Mouse (Mus musculus) bone marrow, adult 2 months (tissue): ENCODE measurements at regions not wholly inside any gene's neighbourhood (a gene's known extent, or its start where the extent isn't known, plus 50 kb on each side); places are given as distances from the start of the nearest gene placed in this dataset.

ENCODE experiments used
- H3K27ac ChIP-seq: fragments of 200-500 bp; 2 replicates; pipeline ENCODE4 v1.5.1; 2012; ENCODE audit warnings: low read depth, mild to moderate bottlenecking, control low read depth, inconsistent platforms, low read length; ENCODE audit not compliant: control insufficient read depth, poor library complexity, insufficient read depth
- H3K4me1 ChIP-seq: fragments of 200-500 bp; 2 replicates; pipeline ENCODE4 v1.6.1; 2011; ENCODE audit warnings: low read length; ENCODE audit not compliant: control insufficient read depth, insufficient read depth
- H3K4me3 ChIP-seq: fragments of 200-500 bp; replicated peaks from 2 replicates; pipeline ENCODE3; 2011; ENCODE audit warnings: mild to moderate bottlenecking, low read depth, low read length, control low read depth; ENCODE audit not compliant: control insufficient read depth
- CTCF ChIP-seq: fragments of 200-500 bp; IDR thresholded peaks from 2 replicates; pipeline ENCODE4 v1.5.1; 2011; ENCODE audit warnings: low read length, control low read depth; ENCODE audit not compliant: control insufficient read depth, insufficient read depth
- POLR2A ChIP-seq: fragments of 200-500 bp; IDR thresholded peaks from 2 replicates; pipeline ENCODE4 v1.6.1; 2011; ENCODE audit warnings: low read depth, mild to moderate bottlenecking, control low read depth, low read length, borderline replicate concordance; ENCODE audit not compliant: control insufficient read depth
- WGBS: fragments of 180-500 bp; shearing (Covaris S2); methylation state at CpG from one replicate; pipeline ENCODE4 v1.1.7; 2018; 5-methylcytosine and 5-hydroxymethylcytosine counted together

- Histone ChIP-seq H3K4me1 (no peaks in the 10 kb centered on the region), H3K27ac (no peak overlapping the region), H3K4me3 (no peak overlapping the region)
- WGBS = 74% methylated on average over 5 of the region's 5 CpGs
- TF ChIP-seq CTCF (no peak), POLR2A (no peak)
These were observed 179.3 kb downstream of the Cyp26b1 start for GRCm38 (mm10) chr6:84414400-84414799.

GRCm38 (mm10) chr6:84409863-84410513 is 183.7 kb downstream of the Cyp26b1 start:
- TF ChIP-seq CTCF = no peak
- no peak for TF ChIP-seq POLR2A
- Histone ChIP-seq H3K4me1 (no peaks in the 10 kb centered on the region), H3K27ac (no peak overlapping the region), H3K4me3 (no peak overlapping the region)
- WGBS = 80% methylated on average over 10 of the region's 10 CpGs

GRCm38 (mm10) chr6:84408513-84408912 is 185.2 kb downstream of the Cyp26b1 start:
- no peak overlapping the region for H3K4me3 ChIP-seq
- TF ChIP-seq CTCF = no peak
- no peak for TF ChIP-seq POLR2A
- 70% methylated on average over 5 of the region's 5 CpGs for WGBS
- no peak overlapping the region for H3K27ac ChIP-seq
- H3K4me1 ChIP-seq = no peaks in the 10 kb centered on the region

- Histone ChIP-seq H3K4me1 (no peaks in the 10 kb centered on the region), H3K4me3 (no peak overlapping the region), H3K27ac (no peak overlapping the region)
- TF ChIP-seq CTCF = peak; percentile 48; the same call in 1 of the 2 replicates
- no peak for TF ChIP-seq POLR2A
- WGBS = 13% methylated on average over 6 of the region's 6 CpGs
These were observed 185.9 kb downstream of the Cyp26b1 start for GRCm38 (mm10) chr6:84407773-84408172.

- 68% methylated on average over 4 of the region's 4 CpGs for WGBS
- Histone ChIP-seq H3K4me3 (no peak overlapping the region), H3K4me1 (no peaks in the 10 kb centered on the region), H3K27ac (no peak overlapping the region)
- no peak for TF ChIP-seq POLR2A
These were observed 189.0 kb downstream of the Cyp26b1 start for GRCm38 (mm10) chr6:84404695-84405094.

- WGBS = 63% methylated on average over 2 of the region's 2 CpGs
- Histone ChIP-seq H3K4me3 (no peak overlapping the region), H3K27ac (no peak overlapping the region), H3K4me1 (no peaks in the 10 kb centered on the region)
- no peak for TF ChIP-seq CTCF
- TF ChIP-seq POLR2A = no peak
These were observed 191.3 kb downstream of the Cyp26b1 start for GRCm38 (mm10) chr6:84402431-84402830.

GRCm38 (mm10) chr6:84394496-84395090 is 199.1 kb downstream of the Cyp26b1 start:
- 82% methylated on average over 6 of the region's 6 CpGs for WGBS
- TF ChIP-seq POLR2A (no peak), CTCF (no peak)
- no peak overlapping the region for H3K27ac ChIP-seq
- H3K4me1 ChIP-seq = 0 out of 2 replicates have a peak, but pooled peaks cover 1% of the 10 kb centered on the region
- no peak overlapping the region for H3K4me3 ChIP-seq

GRCm38 (mm10) chr6:84393519-84394231 is 200.0 kb downstream of the Cyp26b1 start:
- 79% methylated on average over 9 of the region's 9 CpGs for WGBS
- TF ChIP-seq POLR2A = no peak
- no peak for TF ChIP-seq CTCF
- Histone ChIP-seq H3K4me1 (0 out of 2 replicates have a peak, but pooled peaks cover 1% of the 10 kb centered on the region), H3K27ac (peak overlapping the region; percentile 13; the same call in 1 of the 2 replicates), H3K4me3 (no peak overlapping the region)
